Mouse (Mus musculus) spleen, adult 18-20 months (tissue): ENCODE results near the gene Ccdc186.

Source experiments
- DNase-seq, 2 experiments: peaks; one replicate each; pipeline ENCODE4 v3.0.0; 2022; ENCODE audit warnings: mixed read lengths in 2 of 2

The Ccdc186 gene

DNA sequence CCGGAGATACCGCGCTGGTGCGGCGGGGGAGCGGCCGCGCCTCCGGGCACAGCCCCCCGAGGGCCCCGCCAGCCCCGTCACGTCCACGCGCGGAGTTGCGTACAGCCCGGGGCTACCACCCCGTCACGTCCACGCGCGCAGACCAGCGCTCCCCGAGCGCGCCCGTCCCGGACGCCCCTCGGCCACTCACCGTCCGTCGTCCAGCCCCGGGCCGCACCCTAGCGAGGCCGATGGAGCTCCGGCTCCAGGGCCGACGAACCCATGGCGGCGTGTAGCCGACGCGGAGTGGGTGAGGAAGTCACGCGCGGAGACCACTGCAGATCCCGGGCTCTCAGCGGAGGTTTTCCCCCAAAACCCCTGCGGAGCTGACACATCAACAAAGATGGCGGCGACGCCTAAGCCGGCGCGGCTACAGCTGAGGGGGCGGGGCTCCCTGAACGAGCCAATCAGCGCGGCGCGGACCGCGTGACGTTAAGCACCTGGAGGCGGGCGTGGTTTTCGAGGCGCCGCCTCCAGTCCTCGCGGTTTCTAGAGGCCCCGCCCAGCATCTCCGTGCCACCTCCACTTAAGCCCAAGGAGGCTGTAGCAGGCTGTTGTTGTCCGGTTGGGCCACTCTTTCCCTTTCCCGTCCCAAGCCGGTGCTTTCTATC is at the start of gene Ccdc186:
TSS of gene Ccdc186 (minus strand) at position 393 of the 650 bp plus-strand sequence.
- peak; percentile 91 to 96 for DNase-seq

GRCm38 (mm10) chr19:56867701-56868100 is 45.7 kb upstream of the Ccdc186 start:
- DNase-seq: no peak

GRCm38 (mm10) chr19:56856455-56856854 is 34.5 kb upstream of the Ccdc186 start:
- DNase-seq: no peak

GRCm38 (mm10) chr19:56852590-56852989 is 30.6 kb upstream of the Ccdc186 start:
- DNase-seq: no peak

GRCm38 (mm10) chr19:56842974-56843373 is 21.0 kb upstream of the Ccdc186 start:
- no peak for DNase-seq

DNA sequence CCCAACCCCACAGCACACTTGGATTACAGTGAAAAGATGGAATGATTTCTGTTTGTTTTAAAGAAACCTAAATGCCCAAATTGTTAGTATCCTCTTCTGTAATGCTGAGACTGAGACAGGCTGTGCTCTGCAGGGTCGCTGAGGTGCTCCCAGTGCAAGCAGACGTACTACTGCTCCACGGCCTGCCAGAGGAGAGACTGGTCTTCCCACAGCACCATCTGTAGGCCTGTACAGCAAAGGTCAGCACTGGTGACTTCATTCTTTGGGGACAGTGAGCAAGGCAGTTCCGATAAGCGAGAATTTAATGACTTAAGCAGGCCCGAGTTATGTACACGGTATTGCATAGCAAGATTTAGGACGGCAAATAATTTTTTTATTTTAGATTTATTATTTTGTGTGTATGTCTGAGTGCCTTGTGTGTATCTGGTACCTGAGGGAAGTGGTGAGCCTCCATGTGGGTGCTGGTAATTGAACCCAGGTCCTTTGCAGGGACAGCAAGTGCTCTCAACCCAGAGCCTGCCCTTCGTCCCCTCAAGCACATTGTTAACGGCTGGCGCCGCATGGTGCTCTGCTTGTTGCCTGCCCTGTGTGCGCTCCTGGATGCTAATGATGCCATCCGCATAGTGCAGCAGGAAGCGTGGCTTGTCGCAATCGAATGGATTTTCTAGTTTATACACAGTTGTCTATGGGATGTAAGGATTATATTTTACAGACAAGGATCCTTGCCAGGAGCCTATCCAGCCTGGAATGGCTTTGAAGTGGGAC is 17.1 kb upstream of the Ccdc186 start:
- DNase-seq: no peak

DNA sequence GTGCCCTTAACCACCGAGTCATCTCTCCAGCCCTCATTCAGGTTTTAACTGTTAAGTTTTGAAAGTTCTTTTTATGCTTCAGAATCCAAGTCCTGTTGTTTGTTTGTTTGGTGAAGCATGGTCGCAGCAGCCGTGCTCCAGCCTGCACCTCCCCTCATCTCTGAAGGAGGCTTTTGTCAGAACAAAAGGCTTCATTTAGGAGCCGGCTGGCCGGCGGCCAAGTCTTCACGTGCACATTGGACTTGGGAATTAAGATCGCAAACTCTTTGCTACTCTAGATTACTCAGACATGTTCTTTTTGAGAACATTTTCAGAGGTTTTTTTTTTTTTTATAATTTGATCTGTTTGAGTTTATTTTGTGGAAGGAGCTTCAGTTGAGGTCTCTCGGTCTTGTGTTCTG is 13.3 kb upstream of the Ccdc186 start:
- no peak for DNase-seq

- DNase-seq: no peak
Observed at GRCm38 (mm10) chr19:56830163-56830562, 8.2 kb upstream of the Ccdc186 start.

DNA sequence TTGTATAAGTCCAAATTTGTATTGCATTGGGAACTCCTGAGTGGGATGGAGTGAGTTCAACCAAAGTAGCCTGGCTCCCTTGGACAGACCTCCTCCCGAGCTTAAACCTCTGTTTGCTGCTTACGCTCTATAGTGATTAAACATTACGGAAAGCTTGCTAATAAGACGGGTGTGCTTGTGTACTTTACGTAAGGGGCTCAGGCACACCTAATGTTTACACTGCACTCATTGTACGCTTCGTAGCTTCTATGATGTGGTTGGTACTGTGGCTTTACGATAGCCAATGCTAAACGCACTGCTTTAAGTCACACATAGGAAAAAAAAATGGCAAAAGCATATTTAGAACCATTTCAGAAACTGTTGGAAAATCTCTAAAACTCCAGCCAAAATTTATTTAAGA is 7.3 kb upstream of the Ccdc186 start:
- no peak for DNase-seq

GRCm38 (mm10) chr19:56828305-56828704 is 6.3 kb upstream of the Ccdc186 start:
- no peak for DNase-seq

GRCm38 (mm10) chr19:56826047-56826631 is 4.1 kb upstream of the Ccdc186 start, which contains the start of gene Tdrd1:
Gene Tdrd1, plus strand, starts transcription at chr19:56826209.
- DNase-seq: no peak

DNA sequence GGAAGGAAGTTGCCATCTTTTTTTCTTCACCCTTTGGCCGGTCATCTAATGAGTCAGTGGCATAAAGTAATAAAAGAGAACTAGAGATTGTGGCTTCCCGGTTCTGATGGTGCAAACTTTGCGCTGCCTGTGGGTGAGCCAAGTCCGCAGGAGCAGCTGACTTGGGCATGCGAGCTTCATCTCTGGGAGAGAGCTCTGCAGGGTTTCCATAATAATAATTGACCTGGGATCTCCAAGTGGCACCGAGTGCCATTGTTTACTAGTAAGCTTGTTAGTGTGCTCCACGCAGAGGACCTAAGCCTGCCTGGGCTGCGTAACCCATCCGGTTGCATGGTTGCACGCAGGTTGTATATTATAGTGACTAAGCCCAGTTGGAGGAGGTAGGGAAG is 452 bp upstream of the Ccdc186 start:
- DNase-seq: no peak

GRCm38 (mm10) chr19:56821040-56821797 is 771 bp downstream of the Ccdc186 start:
- DNase-seq: no peak

- DNase-seq: no peak
Observed at GRCm38 (mm10) chr19:56817851-56818526, 4.0 kb downstream of the Ccdc186 start.

DNA sequence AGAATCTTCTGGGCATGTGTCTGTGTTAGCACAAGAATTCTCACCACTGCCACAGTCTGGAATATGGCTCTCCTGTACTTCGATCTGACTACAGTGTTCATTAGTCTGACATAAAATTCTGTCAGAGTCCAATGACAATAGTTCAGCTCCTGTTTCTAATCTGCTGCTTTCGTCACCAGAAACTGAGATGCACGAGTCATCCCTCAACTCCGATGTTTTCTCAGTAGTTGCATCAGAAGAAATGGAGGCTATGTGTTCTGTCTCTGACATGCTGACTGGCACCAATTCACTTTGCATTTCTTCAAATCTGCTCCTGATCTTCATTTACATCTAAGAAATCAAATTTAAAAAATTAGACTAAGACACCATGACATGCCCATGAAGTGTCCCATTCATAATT is 8.6 kb downstream of the Ccdc186 start:
- DNase-seq: no peak

DNA sequence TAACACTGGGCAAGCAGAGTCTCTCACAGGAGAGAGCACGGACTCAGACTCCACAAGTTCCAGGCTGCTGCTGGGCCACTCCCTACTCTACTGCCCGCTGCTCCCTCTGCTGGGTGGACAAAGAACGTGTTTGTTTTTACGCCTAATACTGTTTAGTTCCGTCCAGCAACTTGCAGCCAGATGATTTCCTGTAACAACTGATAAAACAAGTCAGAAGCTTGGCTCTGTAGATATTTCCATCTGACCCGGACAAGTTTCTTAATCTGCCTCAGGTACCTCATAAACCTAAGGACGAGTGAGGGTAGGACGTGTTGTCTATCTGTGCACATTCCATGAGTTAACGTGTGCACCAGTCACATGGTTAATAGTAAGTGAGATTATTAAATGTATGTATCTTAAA is 10.4 kb downstream of the Ccdc186 start:
- DNase-seq: peak in 1 of 2 experiments; percentile 49

DNA sequence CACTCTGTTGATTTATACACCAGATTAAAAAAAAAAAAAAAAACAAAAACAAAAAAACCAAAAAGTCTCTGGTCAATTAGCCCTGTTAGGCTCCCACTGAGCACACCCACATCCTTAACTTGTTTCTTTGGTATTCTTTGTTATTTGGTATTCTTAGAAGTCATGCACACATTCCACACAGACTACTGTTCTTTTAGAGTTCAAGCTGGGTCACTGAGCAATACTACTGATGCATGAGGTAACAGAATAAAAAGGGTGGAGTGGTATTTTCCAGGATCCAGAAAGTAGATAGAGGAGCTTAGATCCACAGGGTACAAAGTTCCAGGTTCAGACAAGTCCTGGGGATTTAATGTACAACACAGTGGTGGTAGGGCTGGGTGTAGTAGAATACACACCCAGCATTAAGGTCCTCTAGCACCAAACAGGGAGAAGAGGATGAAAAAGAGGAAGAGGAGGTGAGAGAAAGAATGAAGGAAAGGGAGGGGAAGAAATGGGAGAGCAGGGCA is 11.3 kb downstream of the Ccdc186 start:
- no peak for DNase-seq

DNA sequence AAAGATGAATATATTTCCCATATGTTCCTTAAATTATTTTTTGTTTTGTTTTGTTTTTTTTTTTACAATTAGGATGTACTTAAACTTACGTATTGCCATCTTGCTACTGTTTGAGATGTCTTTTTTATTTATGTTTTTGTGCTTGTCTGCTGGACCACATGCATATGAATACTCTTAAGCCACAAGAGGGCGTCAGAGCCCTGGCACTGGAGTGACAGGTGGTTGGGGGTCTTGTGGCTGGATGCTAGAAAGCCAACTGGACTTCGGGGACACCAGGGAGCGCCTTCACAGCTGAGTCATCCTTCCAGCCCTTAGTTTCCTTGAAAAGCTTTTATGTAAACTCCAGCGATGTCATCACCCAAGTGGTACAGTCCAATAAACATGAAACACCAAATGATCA is 13.2 kb downstream of the Ccdc186 start:
- no peak for DNase-seq

- DNase-seq: no peak
Observed at GRCm38 (mm10) chr19:56807122-56807521, 14.9 kb downstream of the Ccdc186 start.

DNA sequence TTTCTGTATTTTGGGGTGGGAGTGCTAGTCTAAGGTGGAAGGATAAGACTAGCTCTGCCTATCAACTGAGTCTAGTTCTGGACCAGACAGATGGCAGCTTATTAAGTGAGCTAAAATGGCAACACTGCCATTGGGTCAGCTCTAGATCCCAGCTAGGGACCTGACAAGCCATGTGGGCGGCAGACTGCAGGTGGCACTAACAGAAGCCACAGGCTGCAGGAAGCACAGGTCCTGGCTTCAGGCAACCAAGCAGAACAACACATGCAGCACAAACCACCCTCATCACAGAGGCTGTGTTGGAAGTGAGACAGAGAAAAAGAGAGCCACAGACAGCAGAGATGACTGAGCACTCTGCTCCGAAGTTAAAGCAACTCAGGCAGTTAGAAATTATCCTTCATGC is 16.6 kb downstream of the Ccdc186 start:
- DNase-seq: peak; percentile 22 to 39

- DNase-seq: no peak
Observed at GRCm38 (mm10) chr19:56802352-56802746, 19.6 kb downstream of the Ccdc186 start.

- DNase-seq: no peak
Observed at GRCm38 (mm10) chr19:56801656-56802351, 20.2 kb downstream of the Ccdc186 start.
